Mouse (Mus musculus) c-Kit-positive CD71-negative TER-119-negative erythroid progenitor cells, embryonic 14.5 days (primary cell): ENCODE measurements at regions not wholly inside any gene's neighbourhood (a gene's known extent, or its start where the extent isn't known, plus 50 kb on each side); places are given as distances from the start of the nearest gene placed in this dataset.

ENCODE experiments used
- DNase-seq: peaks from one replicate; pipeline ENCODE4 v3.0.0-alpha.2; 2013; ENCODE audit warnings: low read depth

- no peak for DNase-seq
These were observed 236.0 kb downstream of the Gm11011 start for GRCm38 (mm10) chr2:169351547-169351946.

GRCm38 (mm10) chr2:169346107-169346506, 241.4 kb downstream of the Gm11011 start:
- DNase-seq = no peak

GRCm38 (mm10) chr2:169319521-169319920, 268.0 kb downstream of the Gm11011 start:
- no peak for DNase-seq

- DNase-seq = no peak
These were observed 273.1 kb downstream of the Gm11011 start for GRCm38 (mm10) chr2:169314396-169314930.

GRCm38 (mm10) chr2:169311821-169312220, 275.7 kb downstream of the Gm11011 start:
- DNase-seq = no peak

- no peak for DNase-seq
These were observed 276.2 kb downstream of the Gm11011 start for GRCm38 (mm10) chr2:169311356-169311755.

- no peak for DNase-seq
These were observed 283.2 kb downstream of the Gm11011 start for GRCm38 (mm10) chr2:169304360-169304759.

GRCm38 (mm10) chr2:169300966-169301365, 286.6 kb downstream of the Gm11011 start:
- no peak for DNase-seq

GRCm38 (mm10) chr2:169300411-169300810, 287.1 kb downstream of the Gm11011 start:
- DNase-seq = no peak

- DNase-seq = no peak
These were observed 289.5 kb downstream of the Gm11011 start for GRCm38 (mm10) chr2:169297841-169298627.

- DNase-seq = no peak
These were observed 290.3 kb downstream of the Gm11011 start for GRCm38 (mm10) chr2:169297226-169297625.

- DNase-seq = no peak
These were observed 294.2 kb downstream of the Gm11011 start for GRCm38 (mm10) chr2:169293351-169293750.

GRCm38 (mm10) chr2:169288891-169289605, 298.5 kb downstream of the Gm11011 start:
- DNase-seq = no peak

- no peak for DNase-seq
These were observed 300.8 kb downstream of the Gm11011 start for GRCm38 (mm10) chr2:169286701-169287100.

GRCm38 (mm10) chr2:169282508-169283117, 304.9 kb downstream of the Gm11011 start:
- DNase-seq = no peak

- no peak for DNase-seq
These were observed 312.2 kb downstream of the Gm11011 start for GRCm38 (mm10) chr2:169275371-169275770.

- no peak for DNase-seq
These were observed 313.4 kb downstream of the Gm11011 start for GRCm38 (mm10) chr2:169274101-169274500.

- no peak for DNase-seq
These were observed 314.9 kb downstream of the Gm11011 start for GRCm38 (mm10) chr2:169272622-169273021.

GRCm38 (mm10) chr2:169272018-169272417, 315.5 kb downstream of the Gm11011 start:
- DNase-seq = no peak

- no peak for DNase-seq
These were observed 305.2 kb upstream of the Zfp64 start for GRCm38 (mm10) chr2:169260636-169261035.

GRCm38 (mm10) chr2:169244572-169244971, 289.2 kb upstream of the Zfp64 start:
- DNase-seq = no peak

- DNase-seq = no peak
These were observed 288.6 kb upstream of the Zfp64 start for GRCm38 (mm10) chr2:169243981-169244380.

GRCm38 (mm10) chr2:169237856-169238255, 282.5 kb upstream of the Zfp64 start:
- no peak for DNase-seq
